Mouse (Mus musculus): ENCODE measurements around the gene Acta2. TPM values are rescaled to one million over a fixed set of nuclear protein-coding genes. Genes with fewer than 3 reads are reported as not detected.

The Acta2 gene
- polyA plus RNA-seq, 1 experiment from 2014 or later: 28.0 TPM

DNA sequence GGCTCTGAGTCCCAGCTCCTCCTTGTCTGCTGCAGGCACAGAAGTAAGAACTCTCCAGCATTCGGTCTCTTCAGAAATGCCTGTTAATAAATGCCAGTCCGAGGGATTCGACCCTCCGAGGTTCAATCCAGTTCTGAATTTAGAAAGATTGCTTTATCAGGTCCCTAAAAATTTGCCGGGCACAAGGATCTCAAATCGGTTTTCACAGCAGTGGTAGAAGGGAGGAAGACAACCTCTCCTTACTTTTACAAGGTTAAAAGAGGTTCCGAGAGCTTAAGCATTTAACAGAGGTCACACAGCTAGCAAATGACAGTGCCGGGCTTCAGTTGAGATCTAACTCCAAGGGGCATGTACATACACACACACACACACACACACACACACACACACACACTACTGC, 36.0 kb upstream of the Acta2 start:
- Histone ChIP-seq H3K27me3 (ENCODE audit: control insufficient read depth, insufficient read depth, low read depth, low read length) (no peaks in the 10 kb centered on the region), H3K27ac (ENCODE audit: low read length) (no peak overlapping the region), H3K9me3 (replicated peaks; ENCODE audit: control insufficient read depth, low read length) (no peaks in the 10 kb centered on the region), H3K9ac (ENCODE audit: low read depth, low read length) (peak overlapping the region; percentile 50; the same call in 1 of the 2 replicates), H3K4me2 (ENCODE audit: low read depth, low read length) (peak overlapping the region; percentile 72), H3K36me3 (ENCODE audit: control insufficient read depth, insufficient read depth) (no peaks in the 10 kb centered on the region), H3K4me3 (ENCODE audit: low read depth, low read length) (peak overlapping the region; percentile 58), H3K4me1 (ENCODE audit: control insufficient read depth, low read depth, low read length) (no peaks in the 10 kb centered on the region; the same call in 1 of the 2 replicates)
- no peak for ATAC-seq (ENCODE audit: low read depth)
- WGBS (ENCODE audit: insufficient replicate concordance): 37% methylated on average over 8 of the region's 8 CpGs

DNA sequence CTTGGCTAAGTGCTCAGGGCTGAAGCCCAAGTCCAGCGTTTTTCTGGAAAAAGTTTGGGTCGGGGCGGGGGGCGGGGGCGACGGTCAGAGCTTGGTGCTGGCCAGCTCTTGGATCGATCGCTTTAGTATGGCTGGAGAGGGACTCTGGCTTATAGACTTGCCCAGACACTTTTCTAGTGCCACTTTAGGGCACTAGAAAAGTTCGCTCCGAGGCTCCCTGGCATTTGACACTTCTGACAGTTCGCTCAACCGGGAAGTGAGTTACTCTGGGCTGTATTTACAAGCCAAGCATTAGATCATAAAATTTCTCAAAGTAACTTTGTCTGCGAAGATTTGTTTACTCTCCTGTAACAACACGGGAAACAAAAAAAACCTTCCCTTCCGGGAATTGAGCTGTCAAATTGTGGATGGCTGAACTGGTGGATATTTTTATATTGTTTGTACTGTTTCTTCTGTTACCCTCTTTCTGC, 35.5 kb upstream of the Acta2 start:
- Histone ChIP-seq H3K4me1 (ENCODE audit: control insufficient read depth, low read depth, low read length) (no peaks in the 10 kb centered on the region; the same call in 1 of the 2 replicates), H3K9ac (ENCODE audit: low read depth, low read length) (peak overlapping the region; percentile 50), H3K27me3 (ENCODE audit: control insufficient read depth, insufficient read depth, low read depth, low read length) (no peaks in the 10 kb centered on the region), H3K27ac (ENCODE audit: low read length) (0 out of 2 replicates have a peak overlapping the region, but pooled peaks have one; percentile 30), H3K36me3 (ENCODE audit: control insufficient read depth, insufficient read depth) (no peaks in the 10 kb centered on the region), H3K4me2 (ENCODE audit: low read depth, low read length) (peak overlapping the region; percentile 72), H3K9me3 (replicated peaks; ENCODE audit: control insufficient read depth, low read length) (no peaks in the 10 kb centered on the region), H3K4me3 (ENCODE audit: low read depth, low read length) (peak overlapping the region; percentile 58)
- WGBS (ENCODE audit: insufficient replicate concordance): 4% methylated on average over 15 of the region's 15 CpGs
- ATAC-seq (ENCODE audit: low read depth): peak; percentile 23; the same call in 1 of the 2 replicates

DNA sequence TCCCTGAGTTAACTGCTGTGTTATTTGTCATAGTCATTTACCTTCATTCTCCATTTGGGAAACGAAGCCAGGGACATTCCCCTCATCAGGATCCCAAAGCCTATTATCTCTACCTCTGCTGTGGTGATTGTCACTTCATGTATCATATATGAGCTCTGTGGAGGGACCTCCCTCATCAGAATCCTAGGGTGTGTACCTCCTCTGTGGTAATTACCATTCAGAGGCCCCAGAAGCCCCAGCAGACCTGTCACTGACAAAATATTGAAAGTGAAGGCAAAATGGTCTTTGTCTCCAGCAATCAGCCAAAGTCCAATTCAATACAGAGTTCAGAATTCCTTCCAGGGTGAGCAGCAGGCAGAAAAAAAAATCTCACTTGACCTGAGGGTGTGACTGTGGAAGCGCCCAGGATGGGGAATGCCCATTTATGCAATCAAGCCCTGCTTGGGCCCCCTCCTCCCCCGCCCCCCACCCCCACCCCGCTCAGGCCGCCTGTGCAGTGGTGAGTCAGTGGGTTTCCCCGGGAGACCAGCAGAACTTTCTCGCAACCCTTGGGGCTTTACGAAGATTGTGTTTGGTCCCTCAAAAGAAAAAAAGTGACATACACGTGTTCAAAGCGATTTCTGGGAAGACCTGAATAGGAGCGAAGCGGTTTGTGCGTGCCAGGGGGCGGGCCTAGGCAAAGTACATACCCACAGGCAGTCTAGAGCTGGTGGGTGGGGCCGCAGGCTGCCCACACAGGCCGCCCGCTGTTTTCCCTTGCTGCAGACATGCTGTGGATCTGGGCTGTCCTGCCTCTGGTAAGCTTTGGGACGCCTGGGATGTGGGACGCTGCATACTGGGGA, 34.8 kb upstream of the Acta2 start, which contains the start of gene Fas:
Gene Fas (plus strand): TSS at position 719 of the 842 bp plus-strand sequence.
- H3K9me3 ChIP-seq (replicated peaks; ENCODE audit: control insufficient read depth, low read length): no peaks in the 10 kb centered on the region
- H3K4me3 ChIP-seq (ENCODE audit: low read depth, low read length): peak within 1 kb of the TSS; percentile 58
- peak within 1 kb of the TSS; percentile 72 for H3K4me2 ChIP-seq (ENCODE audit: low read depth, low read length)
- no peaks in the 10 kb centered on the region; the same call in 1 of the 2 replicates for H3K4me1 ChIP-seq (ENCODE audit: control insufficient read depth, low read depth, low read length)
- 3% methylated on average over 19 of the region's 19 CpGs for WGBS (ENCODE audit: insufficient replicate concordance)
- peak; percentile 89 for ATAC-seq (ENCODE audit: low read depth)
- no peaks in the 10 kb centered on the region for H3K27me3 ChIP-seq (ENCODE audit: control insufficient read depth, insufficient read depth, low read depth, low read length)
- H3K27ac ChIP-seq (ENCODE audit: low read length): peak within 1 kb of the TSS; percentile 30
- H3K9ac ChIP-seq (ENCODE audit: low read depth, low read length): peak within 1 kb of the TSS; percentile 50
- H3K36me3 ChIP-seq (ENCODE audit: control insufficient read depth, insufficient read depth): no peaks in the 10 kb centered on the region

DNA sequence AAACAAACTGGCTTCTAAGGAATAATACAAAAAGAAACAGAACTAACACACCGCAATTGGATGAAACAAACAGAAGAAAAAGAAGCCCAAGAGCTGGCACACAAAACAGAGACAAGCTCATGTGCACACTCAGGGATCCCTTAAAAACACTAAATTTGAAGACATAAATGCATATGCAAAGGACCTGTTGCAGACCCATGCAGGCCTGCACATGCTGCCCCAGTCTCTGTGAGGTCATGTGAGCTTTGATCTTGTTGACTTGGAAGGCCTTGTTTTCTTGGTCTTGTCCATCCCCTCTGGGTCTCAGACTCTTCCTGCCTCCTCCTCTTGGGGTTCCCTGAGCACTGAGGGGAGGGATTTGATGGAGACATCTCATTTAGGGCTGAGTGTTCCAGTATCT, 33.3 kb upstream of the Acta2 start:
- no peak overlapping the region for H3K4me3 ChIP-seq (ENCODE audit: low read depth, low read length)
- H3K27me3 ChIP-seq (ENCODE audit: control insufficient read depth, insufficient read depth, low read depth, low read length): no peaks in the 10 kb centered on the region
- no peaks in the 10 kb centered on the region; the same call in 1 of the 2 replicates for H3K4me1 ChIP-seq (ENCODE audit: control insufficient read depth, low read depth, low read length)
- H3K9me3 ChIP-seq (replicated peaks; ENCODE audit: control insufficient read depth, low read length): no peaks in the 10 kb centered on the region
- H3K36me3 ChIP-seq (ENCODE audit: control insufficient read depth, insufficient read depth): no peaks in the 10 kb centered on the region
- no peak overlapping the region for H3K4me2 ChIP-seq (ENCODE audit: low read depth, low read length)
- no peak overlapping the region for H3K27ac ChIP-seq (ENCODE audit: low read length)
- H3K9ac ChIP-seq (ENCODE audit: low read depth, low read length): no peak overlapping the region
- no peak for ATAC-seq (ENCODE audit: low read depth)
- 70% methylated on average over 1 of the region's 1 CpGs for WGBS (ENCODE audit: insufficient replicate concordance)

DNA sequence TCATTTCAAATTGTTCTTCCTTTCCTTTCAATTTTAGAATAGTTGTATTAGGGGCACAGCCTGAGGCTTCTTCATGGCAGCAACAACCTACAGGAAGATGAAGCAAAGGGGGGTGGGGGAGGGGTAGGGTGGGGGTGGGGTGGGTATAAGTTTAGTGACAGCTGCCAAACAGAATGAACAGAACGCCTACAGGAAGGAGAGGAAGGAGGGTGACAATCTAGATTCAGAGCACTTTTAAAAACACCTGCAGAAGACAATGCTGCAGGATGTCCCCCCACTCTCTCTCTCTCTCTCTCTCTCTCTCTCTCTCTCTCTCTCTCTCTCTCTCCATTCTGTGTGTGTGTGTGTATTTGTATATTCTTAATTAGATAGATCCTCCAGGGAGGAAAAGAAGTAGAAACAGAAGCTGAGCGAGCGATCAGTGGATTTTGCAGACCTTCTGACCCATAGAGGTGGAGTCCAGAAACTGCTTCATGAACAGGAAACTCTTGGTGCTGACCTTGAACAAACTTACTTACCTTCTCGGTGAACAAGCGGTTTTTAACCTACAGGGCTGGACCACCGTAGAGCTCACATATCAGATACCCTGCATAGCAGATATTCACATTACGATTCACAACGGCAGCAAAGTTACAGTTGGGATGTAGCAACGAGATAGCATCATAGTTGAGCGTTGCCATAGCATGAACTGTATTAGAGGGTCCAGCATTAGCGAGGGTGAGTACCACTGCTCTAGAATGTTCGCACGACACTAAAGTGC, 32.4 kb upstream of the Acta2 start:
- Histone ChIP-seq H3K36me3 (ENCODE audit: control insufficient read depth, insufficient read depth) (no peaks in the 10 kb centered on the region), H3K4me3 (ENCODE audit: low read depth, low read length) (no peak overlapping the region), H3K9ac (ENCODE audit: low read depth, low read length) (no peak overlapping the region), H3K27ac (ENCODE audit: low read length) (no peak overlapping the region), H3K9me3 (replicated peaks; ENCODE audit: control insufficient read depth, low read length) (no peaks in the 10 kb centered on the region), H3K27me3 (ENCODE audit: control insufficient read depth, insufficient read depth, low read depth, low read length) (no peaks in the 10 kb centered on the region), H3K4me1 (ENCODE audit: control insufficient read depth, low read depth, low read length) (no peaks in the 10 kb centered on the region; the same call in 1 of the 2 replicates), H3K4me2 (ENCODE audit: low read depth, low read length) (no peak overlapping the region)
- ATAC-seq (ENCODE audit: low read depth): no peak
- WGBS (ENCODE audit: insufficient replicate concordance): 36% methylated on average over 13 of the region's 13 CpGs

DNA sequence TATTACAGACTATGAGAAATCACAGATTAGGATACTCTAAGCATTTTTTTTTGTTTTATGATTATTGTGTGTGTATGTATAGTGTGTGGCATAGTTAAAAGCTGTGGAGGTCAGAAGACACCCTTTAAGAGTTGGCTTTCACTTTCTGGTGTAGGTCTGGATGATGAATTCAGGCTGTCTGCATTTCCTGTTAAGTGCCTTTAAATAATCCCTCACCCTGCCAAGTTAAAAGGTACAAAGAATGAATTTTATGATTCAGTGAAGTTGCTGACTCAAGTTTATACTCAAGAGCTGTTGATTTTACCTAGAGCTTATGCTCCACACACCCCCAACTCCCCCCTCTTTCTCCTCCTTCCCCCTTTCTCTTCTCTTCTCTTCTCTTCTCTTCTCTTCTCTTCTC, 31.8 kb upstream of the Acta2 start:
- H3K4me3 ChIP-seq (ENCODE audit: low read depth, low read length): no peak overlapping the region

DNA sequence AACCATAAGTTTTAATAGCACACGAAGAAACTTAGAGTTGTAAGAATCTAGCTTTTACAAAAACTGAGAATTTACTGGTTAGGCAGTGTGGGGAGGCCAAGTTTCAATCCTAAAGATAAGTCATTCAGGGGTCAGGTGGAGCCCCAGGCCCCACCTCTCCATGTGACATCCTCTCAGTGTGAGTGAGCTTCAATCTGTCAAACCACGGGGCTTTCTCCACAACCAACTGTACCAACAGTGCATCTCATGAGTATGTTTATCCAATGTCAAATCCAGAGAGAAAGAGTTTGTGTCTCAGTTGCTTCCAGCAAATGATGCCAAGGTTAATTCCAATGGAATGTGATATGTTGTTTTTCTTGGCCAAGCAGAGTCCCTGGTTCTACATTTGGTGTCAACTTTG, 29.4 kb upstream of the Acta2 start:
- H3K4me2 ChIP-seq (ENCODE audit: low read depth, low read length): no peak overlapping the region
- H3K4me3 ChIP-seq (ENCODE audit: low read depth, low read length): no peak overlapping the region
- WGBS (ENCODE audit: insufficient replicate concordance): 31% methylated on average over 2 of the region's 2 CpGs
- H3K27ac ChIP-seq (ENCODE audit: low read length): no peak overlapping the region
- H3K9ac ChIP-seq (ENCODE audit: low read depth, low read length): no peak overlapping the region
- H3K36me3 ChIP-seq (ENCODE audit: control insufficient read depth, insufficient read depth): no peaks in the 10 kb centered on the region
- no peaks in the 10 kb centered on the region for H3K9me3 ChIP-seq (replicated peaks; ENCODE audit: control insufficient read depth, low read length)
- ATAC-seq (ENCODE audit: low read depth): no peak
- no peaks in the 10 kb centered on the region for H3K4me1 ChIP-seq (ENCODE audit: control insufficient read depth, low read depth, low read length)
- no peaks in the 10 kb centered on the region for H3K27me3 ChIP-seq (ENCODE audit: control insufficient read depth, insufficient read depth, low read depth, low read length)

More for the DNA sequence above, 31.8 kb upstream of the Acta2 start:
- Histone ChIP-seq H3K9me3 (replicated peaks; ENCODE audit: control insufficient read depth, low read length) (no peaks in the 10 kb centered on the region), H3K27me3 (ENCODE audit: control insufficient read depth, insufficient read depth, low read depth, low read length) (no peaks in the 10 kb centered on the region), H3K9ac (ENCODE audit: low read depth, low read length) (no peak overlapping the region), H3K4me2 (ENCODE audit: low read depth, low read length) (no peak overlapping the region), H3K27ac (ENCODE audit: low read length) (no peak overlapping the region), H3K4me1 (ENCODE audit: control insufficient read depth, low read depth, low read length) (no peaks in the 10 kb centered on the region; the same call in 1 of the 2 replicates), H3K36me3 (ENCODE audit: control insufficient read depth, insufficient read depth) (no peaks in the 10 kb centered on the region)
- no peak for ATAC-seq (ENCODE audit: low read depth)

DNA sequence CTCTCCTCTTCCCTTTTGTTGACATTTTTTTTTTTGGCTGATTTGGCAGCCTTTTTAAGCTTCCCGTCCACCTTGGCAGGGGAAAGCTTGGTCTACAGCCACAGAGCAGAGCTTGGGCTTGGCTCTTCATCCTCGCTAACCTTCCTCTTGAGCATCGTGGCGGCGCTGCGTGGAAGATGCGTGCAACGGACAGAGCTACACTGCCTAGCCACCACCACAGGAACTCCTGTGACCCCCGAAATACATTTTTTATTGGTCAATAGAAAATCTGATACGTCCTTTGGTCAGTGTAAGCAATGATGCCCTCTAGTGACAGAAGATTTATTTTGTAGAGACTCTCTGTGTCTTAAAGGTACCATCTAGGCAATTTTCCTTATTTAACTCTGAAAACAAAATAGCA, 29.0 kb upstream of the Acta2 start:
- Histone ChIP-seq H3K27ac (ENCODE audit: low read length) (no peak overlapping the region), H3K4me3 (ENCODE audit: low read depth, low read length) (no peak overlapping the region), H3K4me1 (ENCODE audit: control insufficient read depth, low read depth, low read length) (no peaks in the 10 kb centered on the region), H3K9ac (ENCODE audit: low read depth, low read length) (no peak overlapping the region), H3K4me2 (ENCODE audit: low read depth, low read length) (no peak overlapping the region), H3K9me3 (replicated peaks; ENCODE audit: control insufficient read depth, low read length) (no peaks in the 10 kb centered on the region), H3K27me3 (ENCODE audit: control insufficient read depth, insufficient read depth, low read depth, low read length) (no peaks in the 10 kb centered on the region), H3K36me3 (ENCODE audit: control insufficient read depth, insufficient read depth) (no peaks in the 10 kb centered on the region)
- ATAC-seq (ENCODE audit: low read depth): no peak
- 32% methylated on average over 10 of the region's 10 CpGs for WGBS (ENCODE audit: insufficient replicate concordance)
